Mouse (Mus musculus) layer of hippocampus, adult 11-12 months (tissue): Measurements from ENCODE around the gene Morc3.

Experiments
- DNase-seq: peaks from one replicate; pipeline ENCODE4 v3.0.0; 2022; ENCODE audit warnings: low spot score

Morc3 gene

GRCm38 (mm10) chr16:93831627-93832395, at the start of gene Morc3:
Morc3 (plus strand) TSS chr16:93832121.
- peak; percentile 100 for DNase-seq

- no peak for DNase-seq
Observed at GRCm38 (mm10) chr16:93784175-93784574, 47.7 kb upstream of the Morc3 start.

GRCm38 (mm10) chr16:93785805-93786204, 46.1 kb upstream of the Morc3 start:
- peak; percentile 61 for DNase-seq

- no peak for DNase-seq
Observed at GRCm38 (mm10) chr16:93788388-93788787, 43.5 kb upstream of the Morc3 start.

- DNase-seq: no peak
Observed at GRCm38 (mm10) chr16:93788881-93789280, 43.0 kb upstream of the Morc3 start.

- no peak for DNase-seq
Observed at GRCm38 (mm10) chr16:93789971-93790755, 41.8 kb upstream of the Morc3 start.

- DNase-seq: no peak
Observed at GRCm38 (mm10) chr16:93792981-93793630, 38.8 kb upstream of the Morc3 start.

- DNase-seq: no peak
Observed at GRCm38 (mm10) chr16:93794845-93795244, 37.1 kb upstream of the Morc3 start.

- DNase-seq: no peak
Observed at GRCm38 (mm10) chr16:93795391-93795790, 36.5 kb upstream of the Morc3 start.

- no peak for DNase-seq
Observed at GRCm38 (mm10) chr16:93797021-93797840, 34.7 kb upstream of the Morc3 start.

GRCm38 (mm10) chr16:93797841-93798492, 34.0 kb upstream of the Morc3 start:
- no peak for DNase-seq

- no peak for DNase-seq
Observed at GRCm38 (mm10) chr16:93798623-93799022, 33.3 kb upstream of the Morc3 start.

- DNase-seq: no peak
Observed at GRCm38 (mm10) chr16:93799071-93799470, 32.9 kb upstream of the Morc3 start.

- DNase-seq: no peak
Observed at GRCm38 (mm10) chr16:93799936-93800335, 32.0 kb upstream of the Morc3 start.

GRCm38 (mm10) chr16:93807167-93807566, 24.8 kb upstream of the Morc3 start:
- no peak for DNase-seq

- DNase-seq: no peak
Observed at GRCm38 (mm10) chr16:93807961-93808554, 23.9 kb upstream of the Morc3 start.

GRCm38 (mm10) chr16:93815856-93816736, 15.8 kb upstream of the Morc3 start:
- peak; percentile 63 for DNase-seq

- no peak for DNase-seq
Observed at GRCm38 (mm10) chr16:93816861-93817260, 15.1 kb upstream of the Morc3 start.

- DNase-seq: no peak
Observed at GRCm38 (mm10) chr16:93817371-93817770, 14.6 kb upstream of the Morc3 start.
